Mouse (Mus musculus): ENCODE measurements around the gene Tppp. TPM values are rescaled to one million over a fixed set of nuclear protein-coding genes. Genes with fewer than 3 reads are reported as not detected.

Gene Tppp
- 0.13 TPM in 1 of 2 replicates, not detected in the other for polyA plus RNA-seq (2011; ENCODE audit: insufficient read length, low read depth, missing spikeins)

DNA sequence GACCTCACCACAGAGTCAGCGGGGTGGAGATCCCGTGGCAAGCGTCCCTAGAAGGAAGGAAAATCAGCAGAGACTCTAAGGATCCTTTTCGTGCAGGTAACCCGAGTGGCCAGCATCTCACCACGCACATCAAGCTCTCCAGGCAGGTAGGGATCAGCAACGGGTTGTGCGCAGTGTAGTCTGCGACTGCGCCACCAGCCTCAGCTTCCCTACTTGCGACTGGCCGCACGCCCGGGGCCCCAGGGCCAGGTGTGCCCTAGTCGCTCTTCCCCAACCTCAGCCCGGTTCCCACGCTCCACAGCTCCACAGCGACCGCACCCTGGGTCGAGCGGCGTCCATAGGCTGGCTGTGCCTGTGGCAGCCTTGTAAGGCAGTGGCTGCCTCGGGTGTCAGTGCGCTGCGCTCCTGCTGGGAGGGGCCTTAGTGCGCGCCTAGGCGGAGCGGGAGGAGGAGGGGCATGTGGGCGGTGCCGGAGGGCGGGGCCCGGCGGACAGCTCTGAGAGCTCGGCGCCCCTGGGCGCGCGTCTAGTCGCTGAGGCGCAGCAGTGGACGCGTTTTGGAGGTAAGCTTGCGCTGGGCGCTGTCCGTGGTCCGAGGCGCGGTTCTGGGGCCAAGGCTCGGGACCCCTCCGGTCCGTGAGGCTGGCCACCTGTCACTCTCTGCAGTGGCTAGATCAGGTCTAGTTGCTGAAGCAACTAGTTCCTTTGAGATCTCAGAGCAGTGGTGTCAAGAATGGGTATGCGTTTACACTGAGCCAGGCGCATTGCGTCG is at the start of gene Tppp:
TSS of gene Tppp (plus strand) at position 460 of the 771 bp plus-strand sequence.
- TF ChIP-seq POLR2A (IDR thresholded peaks at IDR 0.05; ENCODE audit: low read depth, low read length) (peak; percentile 31; the same call in 1 of the 2 replicates), CTCF (IDR thresholded peaks at IDR 0.05; ENCODE audit: borderline replicate concordance, insufficient read depth, low read length) (no peak)
- peak within 1 kb of the TSS; percentile 39 for H3K4me3 ChIP-seq (ENCODE audit: insufficient read depth, low read length)
- H3K4me1 ChIP-seq (ENCODE audit: control insufficient read depth, insufficient read depth, low read length) = no peaks in the 10 kb centered on the region
- H3K27ac ChIP-seq (ENCODE audit: insufficient read depth, low read length) = no peak within 1 kb of the TSS

DNA sequence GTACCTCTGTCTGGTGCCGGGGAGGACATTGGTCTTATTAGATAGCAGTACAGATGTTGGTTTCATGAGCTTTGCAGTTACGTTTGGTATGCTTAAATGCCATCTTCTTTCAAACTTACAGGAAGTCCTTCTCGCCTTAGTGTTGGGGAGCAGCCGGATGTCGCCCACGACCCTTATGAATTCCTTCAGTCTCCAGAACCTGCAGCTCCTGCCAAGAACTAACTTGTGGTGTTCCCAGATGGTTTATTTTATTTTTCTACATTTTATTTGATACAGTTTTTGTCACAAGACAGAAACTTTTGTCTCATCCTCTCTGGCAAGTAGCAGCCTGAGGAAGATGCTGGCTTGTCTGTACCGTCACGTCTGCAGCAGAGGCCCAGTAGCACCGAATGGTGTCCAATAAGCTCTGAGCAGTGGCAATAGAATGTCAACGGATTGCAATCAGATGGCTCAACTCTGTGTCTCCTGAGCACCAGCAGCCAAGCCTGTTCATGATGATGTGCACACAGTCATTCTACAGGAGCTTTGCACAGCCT is 49.0 kb upstream of the Tppp start:
- no peak overlapping the region for H3K4me3 ChIP-seq (ENCODE audit: insufficient read depth, low read length)
- no peaks in the 10 kb centered on the region for H3K4me1 ChIP-seq (ENCODE audit: control insufficient read depth, insufficient read depth, low read length)
- H3K27ac ChIP-seq (ENCODE audit: insufficient read depth, low read length) = no peak overlapping the region
- no peak for TF ChIP-seq POLR2A (IDR thresholded peaks at IDR 0.05; ENCODE audit: low read depth, low read length)
- TF ChIP-seq CTCF (IDR thresholded peaks at IDR 0.05; ENCODE audit: borderline replicate concordance, insufficient read depth, low read length) = no peak

DNA sequence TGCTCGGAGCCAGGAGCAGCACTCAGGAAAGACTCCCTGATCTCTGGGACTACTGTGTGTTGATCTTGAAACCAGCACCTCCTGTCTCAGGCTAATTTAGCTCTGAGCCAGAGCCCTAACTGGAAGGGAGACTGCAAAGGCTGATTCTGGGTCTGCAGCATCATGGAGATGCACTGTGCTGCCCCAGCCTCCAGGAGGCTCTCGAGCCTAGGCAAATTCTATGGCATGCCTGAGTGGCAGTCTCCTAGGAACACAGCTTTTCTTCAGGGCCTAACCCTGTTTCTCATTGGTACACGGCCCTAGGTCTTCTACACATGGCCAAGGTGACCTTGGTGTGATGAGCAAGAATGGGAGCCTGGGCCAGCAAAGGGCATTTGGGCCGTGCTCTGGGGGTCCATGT is 48.0 kb upstream of the Tppp start:
- no peaks in the 10 kb centered on the region for H3K4me1 ChIP-seq (ENCODE audit: control insufficient read depth, insufficient read depth, low read length)
- H3K4me3 ChIP-seq (ENCODE audit: insufficient read depth, low read length) = no peak overlapping the region
- TF ChIP-seq POLR2A (IDR thresholded peaks at IDR 0.05; ENCODE audit: low read depth, low read length) (no peak), CTCF (IDR thresholded peaks at IDR 0.05; ENCODE audit: borderline replicate concordance, insufficient read depth, low read length) (no peak)
- H3K27ac ChIP-seq (ENCODE audit: insufficient read depth, low read length) = no peak overlapping the region

DNA sequence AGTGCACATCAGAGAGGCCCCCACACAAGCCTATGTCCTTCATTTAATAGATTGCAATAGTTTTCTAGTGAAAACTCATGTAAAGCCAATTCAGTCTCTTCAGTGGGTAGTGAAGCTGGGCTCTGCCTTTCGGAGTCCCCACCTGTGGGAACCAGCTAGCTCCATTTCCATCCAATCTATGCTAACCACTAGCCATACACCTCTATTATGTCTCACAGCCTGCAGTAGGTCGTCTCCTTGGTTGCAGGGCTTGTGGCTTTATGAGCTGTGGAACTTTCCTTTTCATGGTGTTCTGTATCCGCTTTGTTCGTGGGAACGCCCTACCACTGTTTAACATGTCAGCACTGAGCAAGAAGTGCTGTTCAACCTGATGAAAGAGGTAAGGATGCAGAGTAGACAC is 45.7 kb upstream of the Tppp start, which contains the start of gene Zdhhc11:
TSS of gene Zdhhc11 (plus strand) at position 301 of the 400 bp plus-strand sequence.
- H3K4me1 ChIP-seq (ENCODE audit: control insufficient read depth, insufficient read depth, low read length) = no peaks in the 10 kb centered on the region

DNA sequence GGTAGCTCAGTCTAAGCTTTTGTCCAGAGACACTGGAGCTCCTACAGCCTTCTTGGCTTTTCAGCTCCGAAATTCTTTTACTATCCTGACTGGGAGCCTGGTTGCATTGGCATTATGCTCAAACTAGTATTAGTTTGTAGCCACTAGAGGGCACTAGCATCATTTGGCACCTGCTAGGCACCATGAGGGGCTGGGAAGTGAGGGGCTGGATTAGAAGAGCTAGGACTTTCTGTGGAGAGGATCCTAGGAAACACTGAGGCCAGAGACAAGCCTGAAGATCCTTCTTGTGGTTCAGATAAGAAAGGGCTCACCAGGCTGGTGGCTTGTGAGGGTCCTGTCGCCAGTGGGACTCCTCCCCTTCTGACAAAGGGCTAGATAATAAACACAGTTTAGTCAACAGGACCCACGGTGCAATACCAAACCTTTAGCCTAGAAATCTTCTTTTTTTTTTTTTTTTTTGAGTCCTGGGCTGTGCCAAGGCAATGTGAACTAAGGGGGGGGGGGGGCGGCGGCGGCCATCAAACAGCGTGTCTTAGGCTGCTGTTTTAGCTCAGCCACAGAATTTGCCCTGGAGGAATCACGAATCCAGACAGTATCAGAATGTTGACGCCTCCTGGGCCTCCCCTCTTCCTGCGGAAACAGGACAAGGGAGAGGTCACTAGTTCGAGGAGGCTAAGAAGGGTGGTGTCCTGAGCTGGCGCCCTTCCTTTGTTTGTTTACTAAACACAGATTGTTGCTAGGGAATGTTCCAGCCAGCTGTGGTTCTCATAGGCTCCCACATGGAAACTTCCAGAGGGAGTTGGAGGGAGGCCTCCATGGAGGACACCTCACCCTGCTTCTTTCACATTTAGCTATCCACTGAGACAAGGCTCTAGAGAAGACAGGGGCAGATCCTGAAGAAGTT is 38.4 kb upstream of the Tppp start:
- Histone ChIP-seq H3K4me3 (ENCODE audit: insufficient read depth, low read length) (no peak overlapping the region), H3K4me1 (ENCODE audit: control insufficient read depth, insufficient read depth, low read length) (no peaks in the 10 kb centered on the region), H3K27ac (ENCODE audit: insufficient read depth, low read length) (no peak overlapping the region)
- no peak for TF ChIP-seq POLR2A (IDR thresholded peaks at IDR 0.05; ENCODE audit: low read depth, low read length)
- peak; percentile 62; the same call in 1 of the 2 replicates for TF ChIP-seq CTCF (IDR thresholded peaks at IDR 0.05; ENCODE audit: borderline replicate concordance, insufficient read depth, low read length)

More for the DNA sequence above, 45.7 kb upstream of the Tppp start, which contains the start of gene Zdhhc11:
- no peak within 1 kb of the TSS for H3K4me3 ChIP-seq (ENCODE audit: insufficient read depth, low read length)
- TF ChIP-seq POLR2A (IDR thresholded peaks at IDR 0.05; ENCODE audit: low read depth, low read length) (no peak), CTCF (IDR thresholded peaks at IDR 0.05; ENCODE audit: borderline replicate concordance, insufficient read depth, low read length) (no peak)
- no peak within 1 kb of the TSS for H3K27ac ChIP-seq (ENCODE audit: insufficient read depth, low read length)

DNA sequence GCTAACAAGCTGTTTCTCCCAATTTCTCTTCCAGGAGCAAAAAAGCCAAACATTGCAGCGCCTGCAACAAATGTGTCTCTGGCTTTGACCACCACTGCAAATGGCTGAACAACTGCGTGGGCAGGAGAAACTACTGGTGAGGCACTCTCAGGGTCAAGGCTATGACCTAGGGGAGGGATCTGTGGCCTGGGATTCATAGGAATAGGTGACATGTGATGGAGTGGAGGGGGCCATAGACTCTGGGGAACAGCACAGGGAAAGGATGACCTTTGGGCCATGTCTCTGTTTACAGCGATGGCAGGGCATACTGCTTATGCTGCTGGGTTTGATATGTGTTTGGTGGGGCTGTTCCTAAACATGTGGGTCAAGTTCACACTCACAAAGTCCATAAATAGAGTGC is 34.7 kb upstream of the Tppp start:
- Histone ChIP-seq H3K4me3 (ENCODE audit: insufficient read depth, low read length) (no peak overlapping the region), H3K27ac (ENCODE audit: insufficient read depth, low read length) (no peak overlapping the region), H3K4me1 (ENCODE audit: control insufficient read depth, insufficient read depth, low read length) (no peaks in the 10 kb centered on the region)
- TF ChIP-seq POLR2A (IDR thresholded peaks at IDR 0.05; ENCODE audit: low read depth, low read length) = no peak
- no peak for TF ChIP-seq CTCF (IDR thresholded peaks at IDR 0.05; ENCODE audit: borderline replicate concordance, insufficient read depth, low read length)

DNA sequence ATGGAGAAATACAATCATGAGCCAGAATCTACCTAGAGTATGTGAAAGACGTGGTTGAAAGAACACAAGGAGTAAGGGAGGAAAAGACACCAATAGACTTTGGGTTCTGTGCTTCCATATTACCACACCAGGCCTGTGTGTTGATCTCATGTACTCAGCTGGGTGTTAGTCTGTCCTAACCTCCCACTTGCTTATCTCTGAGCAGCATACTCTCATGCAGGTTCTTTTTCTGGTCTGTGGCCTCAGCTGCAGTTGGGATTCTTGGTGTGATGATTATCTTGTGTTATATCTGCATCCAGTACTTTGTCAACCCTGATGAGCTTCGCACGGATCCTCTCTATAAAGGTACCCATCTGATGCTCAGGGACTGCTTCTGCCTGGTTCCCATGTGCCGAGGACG is 32.3 kb upstream of the Tppp start:
- Histone ChIP-seq H3K27ac (ENCODE audit: insufficient read depth, low read length) (no peak overlapping the region), H3K4me1 (ENCODE audit: control insufficient read depth, insufficient read depth, low read length) (no peaks in the 10 kb centered on the region), H3K4me3 (ENCODE audit: insufficient read depth, low read length) (no peak overlapping the region)
- no peak for TF ChIP-seq POLR2A (IDR thresholded peaks at IDR 0.05; ENCODE audit: low read depth, low read length)
- no peak for TF ChIP-seq CTCF (IDR thresholded peaks at IDR 0.05; ENCODE audit: borderline replicate concordance, insufficient read depth, low read length)

DNA sequence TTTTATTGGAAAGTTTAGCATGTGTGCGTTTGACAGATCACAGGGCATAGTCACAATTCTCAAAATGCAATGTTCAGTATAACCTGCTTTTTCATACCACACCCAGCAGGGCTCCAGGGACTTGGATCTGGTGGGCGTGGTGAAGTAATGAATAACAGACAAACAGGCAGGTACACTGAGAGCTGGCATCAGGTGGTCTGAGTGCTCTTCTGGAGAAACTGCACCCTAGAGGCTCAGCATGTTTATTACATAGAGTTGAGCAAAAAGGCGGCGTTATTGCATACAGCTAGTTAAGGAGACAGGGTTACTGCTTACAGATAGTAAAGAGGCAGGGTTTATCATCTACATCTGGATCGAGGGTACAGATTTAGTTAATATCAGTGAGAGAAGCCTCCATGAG is 18.9 kb upstream of the Tppp start:
- TF ChIP-seq CTCF (IDR thresholded peaks at IDR 0.05; ENCODE audit: borderline replicate concordance, insufficient read depth, low read length) (no peak), POLR2A (IDR thresholded peaks at IDR 0.05; ENCODE audit: low read depth, low read length) (no peak)
- Histone ChIP-seq H3K4me1 (ENCODE audit: control insufficient read depth, insufficient read depth, low read length) (no peaks in the 10 kb centered on the region), H3K27ac (ENCODE audit: insufficient read depth, low read length) (no peak overlapping the region), H3K4me3 (ENCODE audit: insufficient read depth, low read length) (no peak overlapping the region)

DNA sequence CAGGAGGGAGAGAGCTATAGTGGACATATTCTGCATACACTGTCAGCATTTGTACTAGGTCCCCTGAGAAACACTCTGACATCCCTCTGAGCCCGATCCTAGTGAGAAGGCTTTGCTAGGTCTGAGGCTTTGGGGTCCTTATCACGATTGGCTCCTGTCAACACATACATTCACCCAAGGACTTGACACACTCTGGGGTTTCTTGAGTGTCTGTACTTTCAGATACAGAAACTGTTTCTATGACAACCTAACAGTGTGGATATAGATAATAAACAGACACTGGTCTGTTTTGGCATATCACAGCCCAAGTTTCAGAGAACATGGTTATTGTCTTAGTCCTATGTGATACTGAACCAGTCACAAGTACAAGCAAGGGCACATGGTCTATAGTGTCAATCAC is 18.4 kb upstream of the Tppp start:
- H3K27ac ChIP-seq (ENCODE audit: insufficient read depth, low read length) = no peak overlapping the region
- TF ChIP-seq POLR2A (IDR thresholded peaks at IDR 0.05; ENCODE audit: low read depth, low read length) = no peak
- TF ChIP-seq CTCF (IDR thresholded peaks at IDR 0.05; ENCODE audit: borderline replicate concordance, insufficient read depth, low read length) = no peak
- H3K4me1 ChIP-seq (ENCODE audit: control insufficient read depth, insufficient read depth, low read length) = no peaks in the 10 kb centered on the region
- H3K4me3 ChIP-seq (ENCODE audit: insufficient read depth, low read length) = no peak overlapping the region

All from embryonic fibroblast, embryonic 13.5 days (primary cell).